Mouse (Mus musculus) kidney, embryonic 16.5 days (tissue): Measurements from ENCODE around the gene Atp5e. TPM values are rescaled to one million over a fixed set of nuclear protein-coding genes. Genes with fewer than 3 reads are reported as not detected.
A peak's percentile ranks its signal among the peaks of the same experiment; 100 is the strongest.

ENCODE experiments used
- ATAC-seq: fragments of 200-750 bp; cut with Nextera tagmentation; 2 replicates; pipeline ENCODE4 v1.8.0; 2017; ENCODE audit warnings: moderate TSS enrichment; ENCODE audit not compliant: low FRiP score, low TSS enrichment
- H3K27ac ChIP-seq: fragments of 300-500 bp; sonication (generic); 2 replicates; pipeline ENCODE4 v1.5.1; 2014; ENCODE audit warnings: low read length
- H3K27me3 ChIP-seq: fragments of 300-500 bp; sonication (generic); 2 replicates; pipeline ENCODE4 v1.6.1; 2014; ENCODE audit warnings: low read length, control low read depth, mixed read lengths; ENCODE audit not compliant: insufficient read depth
- H3K36me3 ChIP-seq: fragments of 300-500 bp; sonication (generic); 2 replicates; pipeline ENCODE4 v1.6.1; 2014; ENCODE audit warnings: low read length, control low read depth, mixed read lengths; ENCODE audit not compliant: insufficient read depth
- H3K4me1 ChIP-seq: fragments of 300-500 bp; sonication (generic); 2 replicates; pipeline ENCODE4 v1.6.1; 2014; ENCODE audit warnings: low read length, control low read depth, mixed read lengths; ENCODE audit not compliant: insufficient read depth
- H3K4me2 ChIP-seq: fragments of 300-500 bp; sonication (generic); replicated peaks from 2 replicates; pipeline ENCODE4 v1.6.1; 2014; ENCODE audit warnings: low read depth, low read length
- H3K4me3 ChIP-seq: fragments of 300-500 bp; sonication (generic); 2 replicates; pipeline ENCODE4 v1.5.1; 2014; ENCODE audit warnings: mild to moderate bottlenecking, low read length
- H3K9ac ChIP-seq: fragments of 300-500 bp; sonication (generic); replicated peaks from 2 replicates; pipeline ENCODE4 v1.6.1; 2014; ENCODE audit warnings: low read length
- H3K9me3 ChIP-seq: fragments of 300-500 bp; sonication (generic); 2 replicates; pipeline ENCODE4 v1.6.1; 2016; ENCODE audit warnings: low read length, control low read depth
- WGBS: fragments of 180-500 bp; shearing (Covaris S2); extraction: QIAGEN DNeasy Blood & Tissue Kit; methylation state at CpG from one replicate; pipeline ENCODE4 v1.1.7; 2014; 5-methylcytosine and 5-hydroxymethylcytosine counted together
- polyA plus RNA-seq: library from polyadenylated mRNA; unstranded; fragments of >200 nt; fragmentation: Nextera tagmentation; extraction: Ambion mirVana; gene quantifications from 2 replicates; pipeline ENCODE4 v1.2.1, GENCODE M21; 2015

The Atp5e gene
- 700 and 708 TPM in 2 replicates for polyA plus RNA-seq

DNA sequence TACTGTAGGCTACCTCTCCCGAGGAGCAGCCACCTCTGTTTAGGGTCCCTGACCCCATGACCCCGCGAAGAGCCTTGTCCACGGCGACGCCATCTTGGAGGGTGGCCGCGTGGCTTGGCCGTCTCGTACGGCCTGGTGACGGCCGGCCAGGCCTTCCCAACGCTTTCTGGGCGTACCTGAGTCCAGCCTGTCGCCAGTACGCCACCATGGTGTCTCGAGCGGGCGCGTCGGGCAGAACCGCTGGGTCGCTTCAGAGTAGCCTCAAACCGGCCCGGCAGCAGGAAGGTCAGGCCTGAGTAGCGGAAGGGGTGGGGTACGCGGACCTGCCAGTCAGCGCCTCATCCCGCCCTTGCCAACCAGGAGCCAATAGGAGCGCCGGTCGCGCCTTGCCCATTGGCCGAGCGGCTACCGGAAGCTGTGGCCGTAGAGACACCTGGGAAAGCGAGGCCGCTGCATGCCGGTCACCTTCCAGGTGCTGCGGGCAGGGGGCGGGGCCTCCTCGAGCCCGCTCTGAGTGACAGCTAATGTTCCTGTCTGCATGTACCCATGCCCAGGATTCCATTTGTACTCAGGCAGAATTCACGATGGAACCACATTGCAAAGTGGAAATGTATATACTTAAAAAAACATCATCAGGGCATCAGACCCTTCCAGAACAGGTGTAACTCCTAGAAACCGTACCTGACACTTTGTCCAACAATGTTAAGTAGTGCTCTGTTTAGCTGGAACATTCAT is at the start of gene Atp5e:
Atp5e (minus strand) TSS at position 317 of the 735 bp plus-strand sequence.
- peak within 1 kb of the TSS; percentile 77 for H3K4me2 ChIP-seq
- peaks cover 47% of the 10 kb centered on the region for H3K36me3 ChIP-seq
- 2% methylated on average over 48 of the region's 48 CpGs for WGBS

DNA sequence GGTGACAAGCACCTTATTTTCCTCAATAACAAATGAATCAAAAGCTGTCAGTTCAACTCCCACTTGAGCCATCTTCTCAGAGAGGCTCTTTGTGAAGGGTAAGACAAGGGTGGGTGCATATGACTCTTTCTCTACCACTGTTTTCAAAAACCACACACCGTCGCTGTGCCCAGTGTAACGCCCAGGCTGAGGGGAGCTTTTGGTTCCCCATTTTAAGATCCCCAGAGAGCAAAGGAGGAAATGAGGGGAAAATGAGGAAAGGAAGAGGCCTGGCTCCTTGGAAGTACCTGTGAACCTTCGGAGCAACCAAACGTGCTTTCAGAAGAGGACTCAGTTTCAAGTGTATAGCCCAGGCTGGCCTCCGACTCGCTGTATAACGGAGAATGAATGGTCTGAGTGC is 45.9 kb upstream of the Atp5e start:
- Histone ChIP-seq H3K9ac (no peak overlapping the region), H3K4me3 (no peak overlapping the region), H3K27ac (no peak overlapping the region), H3K4me1 (no peaks in the 10 kb centered on the region), H3K9me3 (no peaks in the 10 kb centered on the region), H3K4me2 (no peak overlapping the region), H3K36me3 (no peaks in the 10 kb centered on the region), H3K27me3 (no peaks in the 10 kb centered on the region)
- no peak for ATAC-seq
- WGBS, result 88% methylated on average over 8 of the region's 8 CpGs

More for the DNA sequence above, at the start of gene Atp5e:
- peak; percentile 100 for ATAC-seq
- peak within 1 kb of the TSS; percentile 91 for H3K9ac ChIP-seq
- peaks cover 10% of the 10 kb centered on the region for H3K4me1 ChIP-seq
- no peaks in the 10 kb centered on the region for H3K9me3 ChIP-seq
- no peaks in the 10 kb centered on the region for H3K27me3 ChIP-seq
- H3K27ac ChIP-seq, result peak within 1 kb of the TSS; percentile 76
- peak within 1 kb of the TSS; percentile 76 for H3K4me3 ChIP-seq

DNA sequence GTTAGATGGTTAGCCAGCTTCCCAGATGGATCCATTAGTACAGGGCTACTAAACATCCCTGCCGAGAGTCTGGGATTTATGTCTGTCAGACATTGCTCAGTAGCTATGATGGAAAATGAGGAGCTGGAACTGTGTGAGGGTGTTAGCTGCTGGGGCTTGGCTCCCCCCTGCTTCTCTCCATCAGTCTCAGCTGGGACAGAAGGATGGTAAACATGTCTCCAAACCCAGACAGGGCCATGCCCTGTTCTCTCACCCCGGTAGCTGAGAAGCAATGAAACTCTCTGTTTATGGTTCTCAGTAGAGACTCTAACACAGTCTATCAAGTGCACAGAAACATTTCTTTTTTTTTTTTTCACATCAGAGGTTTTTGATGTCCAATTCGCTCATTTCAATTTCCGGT is 44.1 kb upstream of the Atp5e start:
- no peak for ATAC-seq
- no peak overlapping the region for H3K4me3 ChIP-seq
- no peaks in the 10 kb centered on the region for H3K36me3 ChIP-seq
- peaks cover 5% of the 10 kb centered on the region; the same call in 1 of the 2 replicates for H3K4me1 ChIP-seq
- WGBS, result 58% methylated on average over 4 of the region's 4 CpGs
- no peaks in the 10 kb centered on the region for H3K9me3 ChIP-seq
- H3K4me2 ChIP-seq, result no peak overlapping the region
- H3K9ac ChIP-seq, result no peak overlapping the region
- H3K27me3 ChIP-seq, result no peaks in the 10 kb centered on the region
- no peak overlapping the region for H3K27ac ChIP-seq

DNA sequence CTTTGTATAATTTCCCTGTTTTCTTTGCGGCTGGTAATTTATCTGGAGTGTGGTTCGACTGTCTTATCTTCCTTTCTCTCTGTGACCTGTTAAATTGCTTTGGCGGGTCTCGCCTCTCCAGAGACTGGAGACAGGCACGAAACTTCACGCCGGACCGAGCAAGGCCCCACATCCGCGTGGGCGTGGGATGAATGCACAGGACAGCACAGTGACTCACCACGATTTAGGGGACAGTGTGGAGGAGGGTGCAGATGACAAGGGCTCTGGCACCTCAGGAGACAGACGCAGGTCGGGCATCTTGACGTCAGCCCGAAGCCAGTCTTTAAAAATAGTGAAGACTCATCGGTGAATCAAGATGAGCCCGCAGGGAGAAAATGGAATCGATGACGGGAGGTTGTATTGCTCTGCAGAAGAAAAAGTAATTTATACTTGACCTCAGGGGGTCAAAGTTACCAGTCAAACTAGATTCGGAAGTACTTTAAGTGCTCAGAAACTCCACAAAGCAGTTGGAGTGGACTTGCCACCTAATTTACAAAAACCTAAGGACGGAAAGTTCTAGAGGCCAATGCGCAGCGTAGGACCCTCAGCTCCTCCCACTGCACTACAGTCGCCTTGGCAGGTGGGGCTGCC is 39.0 kb upstream of the Atp5e start:
- no peaks in the 10 kb centered on the region for H3K27me3 ChIP-seq
- no peaks in the 10 kb centered on the region for H3K36me3 ChIP-seq
- H3K9ac ChIP-seq, result no peak overlapping the region
- H3K4me1 ChIP-seq, result peaks cover 13% of the 10 kb centered on the region; the same call in 1 of the 2 replicates
- H3K4me2 ChIP-seq, result peak overlapping the region; percentile 38
- H3K4me3 ChIP-seq, result peak overlapping the region; percentile 11; the same call in 1 of the 2 replicates
- ATAC-seq, result peak; percentile 63; the same call in 1 of the 2 replicates
- no peak overlapping the region for H3K27ac ChIP-seq
- no peaks in the 10 kb centered on the region for H3K9me3 ChIP-seq
- 46% methylated on average over 25 of the region's 25 CpGs for WGBS

DNA sequence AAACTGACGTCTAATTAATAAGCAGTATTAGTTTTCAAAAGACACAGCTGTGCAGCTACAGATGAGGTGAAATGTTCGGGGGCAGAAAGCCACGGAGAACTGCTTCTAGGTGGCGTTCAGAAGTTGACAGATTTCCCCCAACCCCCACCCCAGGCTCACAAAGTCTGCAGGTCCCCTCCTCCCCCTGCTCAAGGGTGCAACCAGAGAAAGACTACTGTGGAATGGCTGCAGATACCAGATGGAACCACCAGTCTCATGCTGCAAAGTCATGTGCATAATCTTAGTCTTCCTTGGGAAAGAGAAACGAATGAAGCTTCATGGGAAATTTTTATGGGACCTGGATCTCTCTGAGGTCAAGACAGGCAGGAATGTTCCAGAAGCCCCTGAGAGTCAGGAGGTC is 38.4 kb upstream of the Atp5e start:
- Histone ChIP-seq H3K27ac (no peak overlapping the region), H3K27me3 (no peaks in the 10 kb centered on the region), H3K9me3 (no peaks in the 10 kb centered on the region), H3K36me3 (no peaks in the 10 kb centered on the region), H3K9ac (no peak overlapping the region), H3K4me3 (no peak overlapping the region), H3K4me1 (peaks cover 13% of the 10 kb centered on the region; the same call in 1 of the 2 replicates), H3K4me2 (peak overlapping the region; percentile 38; the same call in 1 of the 2 replicates)
- WGBS, result 35% methylated on average over 5 of the region's 5 CpGs
- ATAC-seq, result no peak

DNA sequence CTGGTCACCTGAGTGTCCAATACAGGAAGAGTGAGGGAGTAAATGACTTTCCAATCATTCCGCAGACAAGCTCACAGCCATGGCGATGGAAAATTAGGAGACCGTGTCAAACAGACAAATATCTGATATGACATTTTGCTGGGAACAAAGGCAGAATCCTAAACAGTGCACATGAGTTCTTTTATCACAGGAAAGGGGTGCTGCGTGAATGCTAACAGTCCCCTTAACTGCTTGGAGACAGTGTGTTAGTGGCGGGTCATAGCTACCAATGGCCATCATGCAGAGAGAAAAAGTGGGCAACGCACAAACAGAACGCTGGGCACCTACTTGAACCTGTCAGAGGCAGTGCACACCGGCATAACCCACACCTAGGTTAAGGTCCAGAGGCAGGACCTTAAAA is 37.6 kb upstream of the Atp5e start:
- Histone ChIP-seq H3K27me3 (no peaks in the 10 kb centered on the region), H3K36me3 (no peaks in the 10 kb centered on the region), H3K4me3 (no peak overlapping the region), H3K4me2 (no peak overlapping the region), H3K9me3 (no peaks in the 10 kb centered on the region), H3K4me1 (peaks cover 13% of the 10 kb centered on the region; the same call in 1 of the 2 replicates), H3K9ac (no peak overlapping the region), H3K27ac (no peak overlapping the region)
- ATAC-seq, result no peak
- WGBS, result 93% methylated on average over 8 of the region's 8 CpGs

DNA sequence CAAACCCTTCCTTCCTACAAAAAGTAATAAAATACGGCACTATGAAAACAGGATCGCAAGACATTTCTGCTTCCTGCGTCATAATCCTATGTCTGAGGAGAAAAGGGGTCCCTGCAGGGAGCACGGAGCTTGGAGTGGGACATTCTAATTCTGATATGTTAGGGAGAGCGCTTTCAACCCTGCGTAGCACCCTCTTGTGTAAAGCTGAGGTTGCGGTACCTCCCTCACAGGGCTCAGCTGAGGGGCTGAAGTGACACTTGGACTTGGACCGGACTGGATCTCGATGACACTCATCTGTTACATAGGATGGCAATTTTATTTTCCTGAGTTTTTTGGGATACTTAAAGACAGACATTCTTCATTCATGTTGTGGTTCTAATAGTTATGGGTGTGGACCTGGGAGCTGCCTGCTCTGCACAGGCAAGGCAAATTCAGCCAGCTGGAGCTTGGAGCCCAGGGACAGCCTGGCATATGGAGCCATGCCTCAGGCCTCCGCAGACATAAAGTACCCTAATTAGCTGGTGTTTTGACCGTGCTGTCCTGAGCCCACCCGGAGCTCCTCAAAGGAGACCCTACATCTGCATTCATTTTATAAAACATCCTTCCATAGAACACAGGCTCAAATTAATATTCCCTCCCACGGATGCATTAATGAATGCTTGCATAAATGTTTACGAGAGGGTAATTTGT is 37.1 kb upstream of the Atp5e start:
- Histone ChIP-seq H3K9me3 (no peaks in the 10 kb centered on the region), H3K4me3 (no peak overlapping the region), H3K27ac (no peak overlapping the region), H3K27me3 (no peaks in the 10 kb centered on the region), H3K9ac (no peak overlapping the region), H3K4me1 (peaks cover 13% of the 10 kb centered on the region; the same call in 1 of the 2 replicates), H3K4me2 (no peak overlapping the region), H3K36me3 (no peaks in the 10 kb centered on the region)
- ATAC-seq, result no peak
- WGBS, result 87% methylated on average over 14 of the region's 14 CpGs

DNA sequence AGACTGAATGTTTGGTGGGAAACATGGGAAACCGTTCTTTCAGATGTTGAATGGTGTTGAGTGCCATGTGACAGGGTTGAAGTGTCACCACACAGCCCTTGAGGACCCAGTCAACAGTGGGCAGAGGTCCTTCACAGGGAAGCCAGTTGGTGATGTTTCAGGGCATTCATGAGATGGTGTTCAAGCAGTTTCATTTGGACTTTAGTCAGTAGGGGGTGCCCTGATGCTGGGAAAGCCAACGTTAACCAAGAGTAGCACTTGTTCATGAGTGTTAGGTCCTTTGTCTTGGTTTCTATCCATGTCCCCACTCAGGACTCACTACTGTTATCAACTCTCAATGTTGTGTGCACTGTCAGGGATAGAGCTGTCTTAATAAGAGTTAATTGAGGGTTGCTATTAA is 29.0 kb upstream of the Atp5e start:
- no peak for ATAC-seq
- Histone ChIP-seq H3K9ac (no peak overlapping the region), H3K4me3 (no peak overlapping the region), H3K27ac (no peak overlapping the region), H3K36me3 (no peaks in the 10 kb centered on the region), H3K4me2 (no peak overlapping the region), H3K9me3 (no peaks in the 10 kb centered on the region), H3K27me3 (no peaks in the 10 kb centered on the region), H3K4me1 (no peaks in the 10 kb centered on the region)
- 81% methylated on average over 2 of the region's 2 CpGs for WGBS

DNA sequence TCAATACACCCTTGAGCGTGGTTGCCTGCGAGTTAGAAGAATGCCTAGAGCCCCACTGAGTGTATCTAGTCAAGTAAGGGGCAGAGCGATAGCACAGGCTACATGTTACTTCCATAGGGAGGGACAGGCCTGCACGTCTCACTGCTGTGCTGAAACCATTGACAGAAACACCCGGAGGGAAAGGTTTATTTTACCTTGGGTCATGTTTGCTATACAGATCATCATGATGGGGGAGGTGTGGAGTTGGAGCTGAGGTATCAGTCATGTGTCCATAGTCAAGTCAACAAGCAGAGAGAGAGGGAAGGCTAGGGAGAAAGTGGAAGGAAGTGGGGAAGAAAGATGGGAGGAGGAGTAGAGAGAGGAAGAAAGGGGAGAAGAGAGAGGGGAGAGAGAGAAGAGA is 23.1 kb upstream of the Atp5e start:
- WGBS, result 79% methylated on average over 5 of the region's 5 CpGs
- no peak overlapping the region for H3K27ac ChIP-seq

More for the DNA sequence above, 23.1 kb upstream of the Atp5e start:
- Histone ChIP-seq H3K9ac (no peak overlapping the region), H3K9me3 (no peaks in the 10 kb centered on the region), H3K4me2 (no peak overlapping the region), H3K27me3 (no peaks in the 10 kb centered on the region), H3K4me1 (no peaks in the 10 kb centered on the region), H3K36me3 (no peaks in the 10 kb centered on the region), H3K4me3 (no peak overlapping the region)
- ATAC-seq, result no peak
